Mouse (Mus musculus) stomach, postnatal 0 days (tissue): Measurements from ENCODE around the gene Cdca3. TPM values are rescaled to one million over a fixed set of nuclear protein-coding genes. Genes with fewer than 3 reads are reported as not detected.
A peak's percentile ranks its signal among the peaks of the same experiment; 100 is the strongest.

Experiments
- ATAC-seq: fragments of 200-750 bp; cut with Nextera tagmentation; 2 replicates; pipeline ENCODE4 v1.8.0; 2017; ENCODE audit not compliant: low FRiP score, low TSS enrichment
- DNase-seq: peaks from one replicate; pipeline ENCODE4 v3.0.0-alpha.2; 2016; ENCODE audit warnings: low spot score
- H3K27ac ChIP-seq: fragments of 300-500 bp; sonication (generic); replicated peaks from 2 replicates; pipeline ENCODE4 v1.5.1; 2014; ENCODE audit warnings: mild to moderate bottlenecking, control low read depth
- H3K27me3 ChIP-seq: fragments of 300-500 bp; sonication (generic); 2 replicates; pipeline ENCODE4 v1.6.1; 2014; ENCODE audit warnings: low read length; ENCODE audit not compliant: control insufficient read depth, insufficient read depth
- H3K36me3 ChIP-seq: fragments of 300-500 bp; sonication (generic); 2 replicates; pipeline ENCODE4 v1.6.1; 2014; ENCODE audit warnings: low read length, mixed read lengths; ENCODE audit not compliant: control insufficient read depth, insufficient read depth
- H3K4me1 ChIP-seq: fragments of 300-500 bp; sonication (generic); replicated peaks from 2 replicates; pipeline ENCODE4 v1.6.1; 2014; ENCODE audit warnings: antibody characterized with exemption; ENCODE audit not compliant: control insufficient read depth, insufficient read depth
- H3K4me2 ChIP-seq: fragments of 300-500 bp; sonication (generic); replicated peaks from 2 replicates; pipeline ENCODE4 v1.6.1; 2014; ENCODE audit warnings: low read depth, mild to moderate bottlenecking, control low read depth, moderate library complexity
- H3K4me3 ChIP-seq: fragments of 300-500 bp; sonication (generic); 2 replicates; pipeline ENCODE4 v1.5.1; 2014; ENCODE audit warnings: low read depth, low read length, control low read depth
- H3K9ac ChIP-seq: fragments of 300-500 bp; sonication (generic); 2 replicates; pipeline ENCODE4 v1.6.1; 2014; ENCODE audit warnings: mild to moderate bottlenecking, low read length, control low read depth, mixed read lengths
- H3K9me3 ChIP-seq: fragments of 300-500 bp; sonication (generic); 2 replicates; pipeline ENCODE4 v1.6.1; 2016; ENCODE audit warnings: low read length; ENCODE audit not compliant: control insufficient read depth
- CTCF ChIP-seq: IDR thresholded peaks from 2 replicates; pipeline ENCODE4 v1.5.1; 2016; ENCODE audit warnings: antibody characterized with exemption, low read depth, mild to moderate bottlenecking, moderate library complexity
- EP300 ChIP-seq: optimal IDR thresholded peaks from 2 replicates; pipeline ENCODE3; 2016; ENCODE audit warnings: antibody characterized with exemption
- WGBS: fragments of 180-500 bp; shearing (Covaris S2); extraction: QIAGEN DNeasy Blood & Tissue Kit; methylation state at CpG from one replicate; pipeline ENCODE4 v1.1.7; 2014; 5-methylcytosine and 5-hydroxymethylcytosine counted together
- polyA plus RNA-seq: library from polyadenylated mRNA; unstranded; fragments of >200 nt; fragmentation: Nextera tagmentation; extraction: Ambion mirVana; gene quantifications from 2 replicates; pipeline ENCODE4 v1.2.1, GENCODE M21; 2015

Cdca3 gene
- polyA plus RNA-seq, 1 experiment from 2014 or later = 52.8 TPM

DNA sequence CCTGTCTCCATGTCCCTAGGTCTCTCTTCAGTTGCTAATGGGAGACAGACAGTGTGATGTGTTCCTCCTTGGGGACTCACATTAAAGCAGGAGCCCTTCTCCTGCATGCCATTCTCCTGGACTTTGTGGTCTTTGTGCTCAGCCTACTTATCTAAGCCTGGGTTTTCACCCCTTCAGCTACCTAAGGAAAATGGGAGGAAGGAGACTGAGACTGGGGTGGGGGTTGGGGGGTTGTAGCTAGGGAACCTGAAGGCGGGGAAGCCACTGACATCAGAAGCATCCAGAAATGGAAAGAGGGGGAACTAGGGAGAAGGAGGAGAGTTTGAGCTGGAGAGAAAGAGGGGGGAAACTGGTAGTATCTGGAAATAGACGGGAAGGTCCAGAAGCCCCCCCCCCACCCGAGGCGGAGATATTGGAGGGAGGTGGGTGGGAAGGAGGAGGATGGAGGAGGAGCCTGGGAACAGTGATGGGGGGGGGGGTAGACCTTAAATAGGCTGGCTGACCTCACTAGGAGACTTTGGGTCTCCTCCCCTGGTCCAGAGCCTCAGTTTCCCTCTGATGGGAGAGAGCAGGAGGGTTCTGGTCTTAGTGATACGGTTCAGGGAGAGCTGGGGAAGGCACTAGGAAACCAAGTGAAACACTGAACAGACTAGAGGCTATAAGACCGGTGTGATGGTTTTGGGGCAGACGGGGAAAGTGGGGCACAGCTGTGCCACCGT lies 33.2 kb downstream of the Cdca3 start:
- no peak for DNase-seq
- no peak overlapping the region for H3K9ac ChIP-seq

DNA sequence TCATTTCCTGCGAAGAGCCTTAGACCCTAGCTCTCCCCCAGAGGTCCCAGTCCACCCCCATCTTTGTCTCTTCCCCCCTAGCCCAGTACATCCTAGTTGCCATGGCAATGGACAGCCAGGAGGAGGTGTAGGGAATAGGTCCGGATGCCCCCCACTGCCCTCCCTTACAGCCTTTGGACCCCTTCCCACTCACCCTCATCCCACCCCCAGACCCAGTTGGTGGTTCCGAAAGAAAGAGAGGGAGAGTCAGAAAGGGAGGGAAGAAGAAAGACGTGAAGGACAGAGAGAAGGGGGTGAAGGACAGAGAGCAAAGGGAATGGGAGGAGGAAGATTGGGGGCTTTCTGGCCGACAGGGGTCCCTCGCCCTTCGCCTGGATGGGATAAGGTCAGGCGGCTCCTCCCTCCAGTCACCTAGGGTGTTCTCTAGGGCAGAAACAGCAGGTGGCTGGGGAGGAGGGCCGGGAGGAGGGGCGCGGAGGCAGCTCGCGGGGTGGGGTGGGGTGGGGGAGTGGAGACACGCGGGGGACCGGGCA lies 33.8 kb downstream of the Cdca3 start:
- TF ChIP-seq EP300 (no peak), CTCF (no peak)
- no peaks in the 10 kb centered on the region; the same call in 1 of the 2 replicates for H3K27me3 ChIP-seq
- DNase-seq (no peak), ATAC-seq (no peak; the same call in 1 of the 2 replicates)
- no peaks in the 10 kb centered on the region for H3K9me3 ChIP-seq
- WGBS = 0% methylated on average over 6 of the region's 16 CpGs
- peak overlapping the region; percentile 64; the same call in 1 of the 2 replicates for H3K9ac ChIP-seq
- no peaks in the 10 kb centered on the region for H3K4me1 ChIP-seq
- peak overlapping the region; percentile 93 for H3K4me2 ChIP-seq
- peak overlapping the region; percentile 45 for H3K4me3 ChIP-seq
- no peaks in the 10 kb centered on the region for H3K36me3 ChIP-seq
- no peak overlapping the region for H3K27ac ChIP-seq

More for the DNA sequence above, 33.2 kb downstream of the Cdca3 start:
- Histone ChIP-seq H3K27ac (no peak overlapping the region), H3K4me1 (no peaks in the 10 kb centered on the region), H3K4me2 (peak overlapping the region; percentile 93), H3K4me3 (no peak overlapping the region), H3K27me3 (no peaks in the 10 kb centered on the region; the same call in 1 of the 2 replicates), H3K9me3 (no peaks in the 10 kb centered on the region), H3K36me3 (no peaks in the 10 kb centered on the region)
- TF ChIP-seq CTCF (no peak), EP300 (no peak)
- WGBS = 16% methylated on average over 8 of the region's 8 CpGs
- no peak for ATAC-seq

DNA sequence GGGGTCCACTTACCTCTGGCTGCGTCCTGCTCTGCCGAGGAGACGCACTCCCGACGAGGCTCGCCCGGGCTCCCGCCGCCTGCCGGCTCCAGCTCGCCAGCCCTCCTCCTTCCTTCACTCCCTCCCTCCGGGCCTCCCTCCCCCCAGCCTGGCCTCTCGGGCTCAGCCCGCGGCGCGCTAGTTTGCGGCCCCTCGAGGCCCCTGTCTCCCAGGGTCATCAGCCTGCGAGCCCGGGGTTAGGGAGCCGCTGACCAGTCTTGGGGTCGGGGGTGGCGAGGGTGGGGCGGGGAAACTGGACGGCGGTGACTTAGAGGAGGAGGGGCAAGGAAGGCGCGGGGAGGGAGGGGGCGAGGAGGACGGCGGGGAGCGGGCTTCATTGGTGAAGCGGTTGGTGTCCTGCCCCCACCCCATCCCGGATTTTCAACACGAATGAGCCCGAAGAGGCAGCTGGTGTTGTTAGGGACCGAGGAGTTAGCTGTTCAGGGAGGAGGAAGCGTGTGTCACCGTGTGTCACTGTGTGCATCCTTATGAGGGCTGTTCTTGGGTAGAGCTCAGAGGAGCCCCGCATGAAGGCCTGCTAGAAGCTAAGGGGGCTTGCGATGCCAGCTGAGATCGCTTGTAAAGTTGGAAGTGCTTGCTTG lies 34.4 kb downstream of the Cdca3 start, which contains the start of gene Gpr162:
Gene Gpr162, minus strand, starts transcription at position 326 of the 641 bp plus-strand sequence.
- peak; percentile 75 for ATAC-seq
- Histone ChIP-seq H3K36me3 (no peaks in the 10 kb centered on the region), H3K9me3 (no peaks in the 10 kb centered on the region), H3K4me2 (peak within 1 kb of the TSS; percentile 93), H3K27ac (no peak within 1 kb of the TSS), H3K9ac (peak within 1 kb of the TSS; percentile 64), H3K27me3 (no peaks in the 10 kb centered on the region; the same call in 1 of the 2 replicates), H3K4me3 (peak within 1 kb of the TSS; percentile 45), H3K4me1 (no peaks in the 10 kb centered on the region)
- WGBS = 2% methylated on average over 32 of the region's 43 CpGs
- peak; percentile 82 for DNase-seq
- TF ChIP-seq CTCF (peak; percentile 22; the same call in 1 of the 2 replicates), EP300 (no peak)

DNA sequence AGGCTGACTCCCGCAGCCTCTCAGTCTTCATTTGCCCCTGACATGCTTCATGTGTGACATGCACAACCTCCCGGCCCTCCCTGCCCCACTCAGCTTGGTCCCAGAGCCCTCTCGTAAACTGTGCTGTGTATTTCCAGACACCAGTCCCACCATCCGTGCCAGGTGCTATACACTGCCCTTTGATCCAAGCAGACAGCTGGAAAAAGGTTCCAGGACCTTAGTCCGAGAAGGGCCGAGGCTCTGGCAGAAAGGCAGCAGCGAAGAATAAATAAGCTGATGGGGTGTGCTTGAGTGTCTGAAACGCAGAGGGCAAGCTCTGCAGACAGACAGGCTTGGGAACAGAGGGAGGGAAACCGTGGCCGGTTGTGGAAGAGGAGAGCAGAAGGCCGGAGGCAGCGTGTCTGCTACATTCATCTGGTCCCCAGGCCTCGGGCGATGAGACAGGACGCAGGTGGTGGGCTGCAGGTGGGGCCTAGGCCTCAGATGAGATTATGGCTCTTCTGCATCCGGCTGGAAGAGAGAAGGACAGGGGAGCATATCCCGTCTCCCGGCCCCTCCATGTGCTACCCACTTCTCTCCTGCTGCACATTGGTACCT lies 36.5 kb downstream of the Cdca3 start:
- TF ChIP-seq CTCF (no peak), EP300 (no peak)
- Histone ChIP-seq H3K27me3 (no peaks in the 10 kb centered on the region; the same call in 1 of the 2 replicates), H3K4me1 (no peaks in the 10 kb centered on the region), H3K9me3 (no peaks in the 10 kb centered on the region), H3K4me2 (no peak overlapping the region), H3K27ac (no peak overlapping the region), H3K9ac (no peak overlapping the region), H3K36me3 (no peaks in the 10 kb centered on the region), H3K4me3 (no peak overlapping the region)
- ATAC-seq (no peak), DNase-seq (no peak)
- 55% methylated on average over 18 of the region's 18 CpGs for WGBS

DNA sequence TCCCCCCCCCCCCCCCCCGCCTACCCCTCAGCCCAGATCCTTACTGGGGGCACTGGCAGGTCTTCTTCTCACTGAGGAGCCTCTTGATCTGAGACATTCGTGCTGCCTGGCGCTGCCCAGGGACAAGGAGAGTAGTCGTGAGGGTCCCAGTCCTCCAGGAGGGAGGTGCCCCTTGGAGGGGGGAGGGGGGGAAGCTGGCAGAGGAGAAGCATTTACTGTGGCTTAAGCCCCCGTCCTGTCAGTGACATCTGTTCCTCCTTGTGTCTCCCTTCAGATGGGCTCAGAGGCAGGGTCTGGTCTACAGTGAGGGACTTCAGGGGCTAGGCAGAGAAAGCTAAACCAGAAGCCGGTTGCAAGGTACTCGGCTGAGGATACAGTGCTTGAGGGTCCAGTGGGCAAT lies 37.2 kb downstream of the Cdca3 start:
- no peaks in the 10 kb centered on the region; the same call in 1 of the 2 replicates for H3K27me3 ChIP-seq
- H3K4me2 ChIP-seq = no peak overlapping the region
- H3K36me3 ChIP-seq = no peaks in the 10 kb centered on the region
- no peak overlapping the region for H3K4me3 ChIP-seq
- TF ChIP-seq EP300 (no peak), CTCF (no peak)
- H3K4me1 ChIP-seq = no peaks in the 10 kb centered on the region
- no peak overlapping the region for H3K9ac ChIP-seq
- WGBS = 67% methylated on average over 6 of the region's 7 CpGs
- H3K27ac ChIP-seq = no peak overlapping the region
- DNase-seq = no peak
- no peak for ATAC-seq
- H3K9me3 ChIP-seq = no peaks in the 10 kb centered on the region
